Comparison of ENCODE assay signal across 30 mouse cellular contexts in genomic region chr9:71535036-71535435, GRCm38 (mm10). TPM values are rescaled to one million over a fixed set of nuclear protein-coding genes. Genes with fewer than 3 reads are reported as not detected.
A peak's percentile ranks its signal among the peaks of the same experiment; 100 is the strongest.
DNase-seq lines count a peak whose midpoint lies in the region; ATAC-seq and TF ChIP-seq lines count a peak whose summit lies in the region.
"Had no signal": no experiment of that assay in that cellular context is flagged by ENCODE, and none has a peak within 500 bp of the region (broad histone marks: within the 10 kb centered on the region; RNA-seq: fewer than 3 reads in every experiment).

No protein-coding gene starts in this region.

- no peaks in the 10 kb centered on the region for H3K4me1 ChIP-seq in forebrain, postnatal 0 days (ENCODE audit: insufficient read depth)
- H3K4me1 ChIP-seq: forebrain, embryonic 13.5 days; heart, embryonic 12.5 days; hindbrain, embryonic 15.5 days; midbrain, embryonic 13.5 days; stomach, embryonic 15.5 days had no signal

- H3K27me3 ChIP-seq in forebrain, postnatal 0 days (ENCODE audit: insufficient read depth, low read length) = no peaks in the 10 kb centered on the region
- H3K27me3 ChIP-seq: forebrain, embryonic 13.5 days; heart, embryonic 12.5 days; hindbrain, embryonic 15.5 days; midbrain, embryonic 13.5 days; stomach, embryonic 15.5 days had no signal

- no peak overlapping the region for H3K4me2 ChIP-seq in forebrain, postnatal 0 days (ENCODE audit: low read depth)
- H3K4me2 ChIP-seq: forebrain, embryonic 13.5 days; heart, embryonic 12.5 days; hindbrain, embryonic 15.5 days; midbrain, embryonic 13.5 days; stomach, embryonic 15.5 days had no signal

- H3K9ac ChIP-seq in forebrain, postnatal 0 days = no peak overlapping the region
- H3K9ac ChIP-seq: forebrain, embryonic 13.5 days; heart, embryonic 12.5 days; hindbrain, embryonic 15.5 days; liver, embryonic 14.5 days; midbrain, embryonic 13.5 days; stomach, embryonic 15.5 days had no signal

- no peak overlapping the region for H3K27ac ChIP-seq in layer of hippocampus, adult 2 months
- H3K27ac ChIP-seq in forebrain, postnatal 0 days (ENCODE audit: low read depth, low read length) = no peak overlapping the region
- H3K27ac ChIP-seq: forebrain, embryonic 13.5 days; heart, adult 2 months; hindbrain, embryonic 15.5 days; liver, embryonic 14.5 days; macrophage; midbrain, embryonic 13.5 days; stomach, embryonic 15.5 days had no signal

- WGBS in forebrain, postnatal 0 days = 79% methylated on average over 2 of the region's 2 CpGs

- peak; percentile 16 to 42 for DNase-seq in frontal cortex, adult 2 months (ENCODE audit: extremely low spot score in 1 of 2, low spot score in 1 of 2)
- DNase-seq in frontal cortex, postnatal 10 days (ENCODE audit: low spot score in 2 of 2) = no peak
- DNase-seq in layer of hippocampus, adult 2 months (ENCODE audit: low spot score in 2 of 2) = peak; percentile 17 to 41
- no peak for DNase-seq in layer of hippocampus, postnatal 10 days (ENCODE audit: low spot score in 2 of 2)
- peak; percentile 37 for DNase-seq in right cerebral cortex, adult 18-20 months
- DNase-seq in right cerebral cortex, postnatal 14 days = no peak
- DNase-seq in right cerebral cortex, postnatal 25 days = peak; percentile 17
- DNase-seq in forebrain, postnatal 0 days = no peak
- DNase-seq: adrenal gland, adult 8-10 months; cerebellum, adult 8-10 months; cerebellum, postnatal 36 days; gastrocnemius, postnatal 36 days; heart, adult 2 months; kidney, adult 11 months; kidney, postnatal 14 days; liver; lung, adult 2 months; lung, postnatal 10 days; thymus, adult 18-20 months; thymus, postnatal 25 days had no signal

- no peaks in the 10 kb centered on the region for H3K36me3 ChIP-seq in forebrain, postnatal 0 days (ENCODE audit: insufficient read depth)
- H3K36me3 ChIP-seq: G1E; hindbrain, embryonic 15.5 days; midbrain, embryonic 13.5 days; stomach, embryonic 15.5 days had no signal

- H3K4me3 ChIP-seq in layer of hippocampus, adult 2 months = no peak overlapping the region
- H3K4me3 ChIP-seq in forebrain, postnatal 0 days (ENCODE audit: low read depth, low read length) = no peak overlapping the region
- H3K4me3 ChIP-seq: forebrain, embryonic 13.5 days; heart, adult 2 months; heart, embryonic 12.5 days; hindbrain, embryonic 15.5 days; midbrain, embryonic 13.5 days; stomach, embryonic 15.5 days had no signal

- ATAC-seq in forebrain, postnatal 0 days = no peak
- ATAC-seq: forebrain, embryonic 13.5 days; inflammation-experienced regulatory T-cells, adult 6 months; midbrain, embryonic 13.5 days had no signal

- TF ChIP-seq CTCF in layer of hippocampus, adult 2 months (conservative IDR thresholded peaks at IDR 0.05) = no peak
- TF ChIP-seq CTCF in forebrain, postnatal 0 days (IDR thresholded peaks at IDR 0.05; ENCODE audit: low read depth) = no peak

- H3K9me3 ChIP-seq in forebrain, postnatal 0 days (ENCODE audit: low read length) = no peaks in the 10 kb centered on the region
- H3K9me3 ChIP-seq: forebrain, embryonic 13.5 days; G1E; hindbrain, embryonic 15.5 days; midbrain, embryonic 13.5 days; stomach, embryonic 15.5 days had no signal

RNA-seq across cellular contexts. Expression of gene Polr2m, which starts 49.3 kb away (rescaled TPM):
- polyA plus RNA-seq in frontal cortex, adult 2 months (2012; rRNA removed) = 336 and 393 TPM in 2 replicates
- total RNA-seq in layer of hippocampus, adult 2 months (2021) = 100 to 1,000 TPM; 153 to 161 TPM
- total RNA-seq in layer of hippocampus, postnatal 10 days (2021) = 100 to 1,000 TPM; 155 to 175 TPM
- total RNA-seq in forebrain, postnatal 0 days (2014; rRNA removed) = 190 and 218 TPM in 2 replicates
- 246 and 279 TPM in 2 replicates for polyA plus RNA-seq in forebrain, postnatal 0 days (2015; fragmentation: Nextera tagmentation; extraction: Ambion mirVana)

RNA-seq across cellular contexts. Expression of gene Myzap, which starts 57.1 kb away (rescaled TPM):
- polyA plus RNA-seq in frontal cortex, adult 2 months (2012; rRNA removed) = 0.71 and 0.74 TPM in 2 replicates
- total RNA-seq in layer of hippocampus, adult 2 months (2021) = 1 to 10 TPM; 1.1 to 1.9 TPM
- 1 to 10 TPM; 1.3 to 2.1 TPM for total RNA-seq in layer of hippocampus, postnatal 10 days (2021)
- 1.7 and 1.8 TPM in 2 replicates for total RNA-seq in forebrain, postnatal 0 days (2014; rRNA removed)
- polyA plus RNA-seq in forebrain, postnatal 0 days (2015; fragmentation: Nextera tagmentation; extraction: Ambion mirVana) = 1.3 and 2.0 TPM in 2 replicates
- total RNA-seq: megakaryocyte-erythroid progenitor cell, adult 5-6 weeks had no signal
- polyA plus RNA-seq: G1E, macrophage had no signal

Comparison
In these comparisons a context has a peak if more than half of its experiments do, and no peak if none do; other contexts are left out.
1. DNase-seq: peak in frontal cortex, adult 2 months (2 of 2), layer of hippocampus, adult 2 months (2 of 2), right cerebral cortex, adult 18-20 months (single experiment) and right cerebral cortex, postnatal 25 days (single experiment); none in frontal cortex, postnatal 10 days (0 of 2), layer of hippocampus, postnatal 10 days (0 of 2), right cerebral cortex, postnatal 14 days (single experiment) and forebrain, postnatal 0 days (single experiment).